Mouse (Mus musculus): ENCODE data around the gene Ceacam20. TPM values are rescaled to one million over a fixed set of nuclear protein-coding genes. Genes with fewer than 3 reads are reported as not detected.

The Ceacam20 gene
- 0.13 TPM in 1 of 2 replicates, not detected in the other for polyA plus RNA-seq (2021; fragmentation: Nextera tagmentation)
- long read RNA-seq, experiment 1, result 0 reads
- long read RNA-seq, experiment 2, result 0 reads

GRCm38 (mm10) chr7:19964985-19965579 is at the start of gene Ceacam20:
TSS of gene Ceacam20 (plus strand) at chr7:19965412.

GRCm38 (mm10) chr7:19920506-19921261 is 44.5 kb upstream of the Ceacam20 start, which contains the start of gene Pvr:
TSS of gene Pvr (minus strand) at chr7:19921160.

GRCm38 (mm10) chr7:19950589-19950988 is 14.6 kb upstream of the Ceacam20 start, which contains the start of gene Igsf23:
TSS of gene Igsf23 (minus strand) at chr7:19950756.

GRCm38 (mm10) chr7:19991165-19991564 is 26.0 kb downstream of the Ceacam20 start, which contains the start of gene Nlrp9b:
TSS of gene Nlrp9b (plus strand) at chr7:19991465.

Other genes with a start within 250 kb of the Ceacam20 start
- 148 and 163 TPM in 2 replicates for gene Tomm40, start 250.0 kb upstream of the Ceacam20 start, polyA plus RNA-seq (2021; fragmentation: Nextera tagmentation)
- gene Nectin2, start 214.9 kb upstream of the Ceacam20 start, polyA plus RNA-seq (2021; fragmentation: Nextera tagmentation), result 5.5 and 5.7 TPM in 2 replicates
- gene Bcam, start 194.4 kb upstream of the Ceacam20 start, polyA plus RNA-seq (2021; fragmentation: Nextera tagmentation), result 6.3 and 14.9 TPM in 2 replicates
- gene Cblc, start 168.6 kb upstream of the Ceacam20 start, polyA plus RNA-seq (2021; fragmentation: Nextera tagmentation), result 0.18 TPM in 1 of 2 replicates, not detected in the other
- gene Bcl3, start 142.6 kb upstream of the Ceacam20 start, polyA plus RNA-seq (2021; fragmentation: Nextera tagmentation), result 0.25 and 0.68 TPM in 2 replicates
- 3.5 and 4.1 TPM in 2 replicates for gene Gm19345, start 113.4 kb upstream of the Ceacam20 start, polyA plus RNA-seq (2021; fragmentation: Nextera tagmentation)
- 0.09 TPM in 1 of 2 replicates, not detected in the other for gene Ceacam16, start 104.1 kb upstream of the Ceacam20 start, polyA plus RNA-seq (2021; fragmentation: Nextera tagmentation)
- gene Ceacam19, start 77.4 kb upstream of the Ceacam20 start, polyA plus RNA-seq (2021; fragmentation: Nextera tagmentation), result not detected in 2 replicates
- 1.2 and 1.4 TPM in 2 replicates for gene Pvr, start 44.3 kb upstream of the Ceacam20 start, polyA plus RNA-seq (2021; fragmentation: Nextera tagmentation)
- not detected in 2 replicates for gene Igsf23, start 14.7 kb upstream of the Ceacam20 start, polyA plus RNA-seq (2021; fragmentation: Nextera tagmentation)
- not detected in 2 replicates for gene Nlrp9b, start 26.1 kb downstream of the Ceacam20 start, polyA plus RNA-seq (2021; fragmentation: Nextera tagmentation)
- not detected in 2 replicates for gene Vmn1r91, start 134.3 kb downstream of the Ceacam20 start, polyA plus RNA-seq (2021; fragmentation: Nextera tagmentation)
- not detected in 2 replicates for gene Gm16442, start 157.2 kb downstream of the Ceacam20 start, polyA plus RNA-seq (2021; fragmentation: Nextera tagmentation)
- gene Vmn1r93, start 173.7 kb downstream of the Ceacam20 start, polyA plus RNA-seq (2021; fragmentation: Nextera tagmentation), result not detected in 2 replicates
- not detected in 2 replicates for gene Vmn1r94, start 203.0 kb downstream of the Ceacam20 start, polyA plus RNA-seq (2021; fragmentation: Nextera tagmentation)
- not detected in 2 replicates for gene Vmn1r95, start 228.3 kb downstream of the Ceacam20 start, polyA plus RNA-seq (2021; fragmentation: Nextera tagmentation)
- not detected in 2 replicates for gene Gm6164, start 240.2 kb downstream of the Ceacam20 start, polyA plus RNA-seq (2021; fragmentation: Nextera tagmentation)

Data from left cerebral cortex, adult 6 months (tissue).